7 mouse cellular contexts compared by ENCODE assay signal in genomic region chr6:21949771-21950448, GRCm38 (mm10). TPM values are rescaled to one million over a fixed set of nuclear protein-coding genes. Genes with fewer than 3 reads are reported as not detected.
DNase-seq lines count a peak whose midpoint lies in the region; ATAC-seq lines count a peak whose summit lies in the region.

No protein-coding gene starts in this region.

- peak; percentile 97 for DNase-seq in adrenal gland, adult 8-10 months
- peak; percentile 96 for DNase-seq in embryo, embryonic 9.5 days (ENCODE audit: extremely low spot score)
- peak; percentile 98 for DNase-seq in kidney, adult 11 months
- peak; percentile 97 for DNase-seq in limb, embryonic 10.5 days (ENCODE audit: low spot score)
- DNase-seq in spleen, adult 12 weeks (ENCODE audit: low spot score): peak; percentile 95

- peaks cover 28% of the 10 kb centered on the region for H3K36me3 ChIP-seq in limb, embryonic 10.5 days
- H3K36me3 ChIP-seq in midbrain, embryonic 13.5 days: peaks cover 5% of the 10 kb centered on the region; the same call in 1 of the 2 replicates

- WGBS in limb, embryonic 10.5 days: 2% methylated on average over 60 of the region's 68 CpGs
- WGBS in midbrain, embryonic 13.5 days: under 1% methylated on average over 60 of the region's 68 CpGs

- peak; percentile 89 for ATAC-seq in granulocyte monocyte progenitor cell, adult 5-6 weeks (replicated peaks; ENCODE audit: poor library complexity, severe bottlenecking)
- ATAC-seq in midbrain, embryonic 13.5 days: peak; percentile 96

- peak overlapping the region; percentile 70 for H3K4me2 ChIP-seq in midbrain, embryonic 13.5 days (replicated peaks)

- H3K4me1 ChIP-seq in limb, embryonic 10.5 days: peaks cover 11% of the 10 kb centered on the region
- H3K4me1 ChIP-seq in midbrain, embryonic 13.5 days (replicated peaks): peaks cover 13% of the 10 kb centered on the region

- H3K9me3 ChIP-seq in limb, embryonic 10.5 days (replicated peaks): no peaks in the 10 kb centered on the region
- no peaks in the 10 kb centered on the region for H3K9me3 ChIP-seq in midbrain, embryonic 13.5 days

- H3K9ac ChIP-seq in midbrain, embryonic 13.5 days (replicated peaks): peak overlapping the region; percentile 76

- H3K4me3 ChIP-seq in limb, embryonic 10.5 days: peak overlapping the region; percentile 69
- peak overlapping the region; percentile 64 for H3K4me3 ChIP-seq in midbrain, embryonic 13.5 days (replicated peaks)

- H3K27ac ChIP-seq in limb, embryonic 10.5 days: peak overlapping the region; percentile 98
- peak overlapping the region; percentile 98 for H3K27ac ChIP-seq in midbrain, embryonic 13.5 days

- no peaks in the 10 kb centered on the region for H3K27me3 ChIP-seq in limb, embryonic 10.5 days (ENCODE audit: low read depth, poor library complexity, severe bottlenecking)
- no peaks in the 10 kb centered on the region for H3K27me3 ChIP-seq in midbrain, embryonic 13.5 days

RNA-seq across cellular contexts. Expression of gene Ing3, which starts 0.5 kb away (rescaled TPM):
- total RNA-seq in adrenal gland, adult 8-10 months (2022): 10 to 100 TPM; 19.4 to 31.3 (median 23.8) TPM
- 26.8 and 29.8 TPM in 2 replicates for total RNA-seq in granulocyte monocyte progenitor cell, adult 5-6 weeks (2014; fragmentation: Nextera tagmentation)
- 35.6 and 42.3 TPM in 2 replicates for total RNA-seq in granulocyte monocyte progenitor cell, adult 5-6 weeks (2017)
- polyA plus RNA-seq in limb, embryonic 10.5 days (2016; fragmentation: Nextera tagmentation; extraction: Ambion mirVana): 52.2 and 57.8 TPM in 2 replicates
- 46.2 and 63.1 TPM in 2 replicates for polyA plus RNA-seq in midbrain, embryonic 13.5 days (2015; fragmentation: Nextera tagmentation; extraction: Ambion mirVana)

RNA-seq across cellular contexts. Expression of gene Cped1, which starts 35.8 kb away (rescaled TPM):
- total RNA-seq in adrenal gland, adult 8-10 months (2022): 10 to 100 TPM; 49.0 to 62.4 (median 51.9) TPM
- total RNA-seq in granulocyte monocyte progenitor cell, adult 5-6 weeks (2014; fragmentation: Nextera tagmentation): 1.3 and 2.1 TPM in 2 replicates
- 0.60 and 0.72 TPM in 2 replicates for total RNA-seq in granulocyte monocyte progenitor cell, adult 5-6 weeks (2017)
- 58.8 and 63.8 TPM in 2 replicates for polyA plus RNA-seq in limb, embryonic 10.5 days (2016; fragmentation: Nextera tagmentation; extraction: Ambion mirVana)
- polyA plus RNA-seq in midbrain, embryonic 13.5 days (2015; fragmentation: Nextera tagmentation; extraction: Ambion mirVana): 2.8 and 3.2 TPM in 2 replicates

Comparison
In these comparisons a context has a peak if more than half of its experiments do, and no peak if none do; other contexts are left out.
1. Peak in every context shown above with its lines: DNase-seq, ATAC-seq, H3K4me3 ChIP-seq and H3K27ac ChIP-seq.
2. RNA of gene Cped1, which starts 35.8 kb away (total RNA-seq): 49.0 to 62.4 TPM in adrenal gland, adult 8-10 months; 0.60 to 2.1 TPM in granulocyte monocyte progenitor cell, adult 5-6 weeks; every median in the first group is over 10 times any median in the second.